Mouse (Mus musculus): ENCODE data around the gene Cpne4.

GRCm38 (mm10) chr9:104566468-104566867 is 19.4 kb downstream of the Cpne4 start:
- TF ChIP-seq CTCF (IDR thresholded peaks at IDR 0.05; ENCODE audit: insufficient read depth, low read depth, low read length) (no peak), POLR2A (IDR thresholded peaks at IDR 0.05; ENCODE audit: insufficient read depth, low read depth, low read length) (no peak)

Data from olfactory bulb, adult 2 months (tissue).